Mouse (Mus musculus) fat pad, adult 2 months (tissue): ENCODE data around the gene AY358078.
"Not testable (repeated sequence)": the region's sequence is repeated elsewhere in the genome, so short reads cannot be mapped to it uniquely, and the experiment has no call there.

Source experiments
- DNase-seq: peaks from one replicate; pipeline ENCODE4 v3.0.0-alpha.2; 2011; ENCODE audit warnings: low read depth, low spot score; ENCODE audit errors: extremely low read depth

The AY358078 gene

DNA sequence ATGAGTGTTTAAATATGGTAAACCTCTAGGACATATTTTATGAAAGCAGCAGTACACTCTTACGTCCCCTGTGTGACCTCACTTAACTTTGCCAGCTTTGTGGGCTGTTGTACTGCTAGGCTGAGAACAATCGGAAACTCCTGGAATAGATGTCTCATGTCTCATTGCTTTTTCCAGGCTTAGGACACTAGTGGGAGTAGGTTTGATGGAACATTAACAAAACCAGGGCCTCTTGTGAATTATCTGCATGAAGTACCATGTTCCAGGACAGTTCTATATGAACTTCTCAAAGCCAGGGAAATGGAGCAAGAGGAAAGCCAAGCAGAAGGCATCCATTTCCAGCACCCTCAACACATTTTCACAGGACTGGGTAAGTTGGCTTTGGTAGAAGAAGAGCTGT is at the start of gene AY358078:
Gene AY358078, plus strand, starts transcription at position 301 of the 400 bp plus-strand sequence.
- no peak for DNase-seq

DNA sequence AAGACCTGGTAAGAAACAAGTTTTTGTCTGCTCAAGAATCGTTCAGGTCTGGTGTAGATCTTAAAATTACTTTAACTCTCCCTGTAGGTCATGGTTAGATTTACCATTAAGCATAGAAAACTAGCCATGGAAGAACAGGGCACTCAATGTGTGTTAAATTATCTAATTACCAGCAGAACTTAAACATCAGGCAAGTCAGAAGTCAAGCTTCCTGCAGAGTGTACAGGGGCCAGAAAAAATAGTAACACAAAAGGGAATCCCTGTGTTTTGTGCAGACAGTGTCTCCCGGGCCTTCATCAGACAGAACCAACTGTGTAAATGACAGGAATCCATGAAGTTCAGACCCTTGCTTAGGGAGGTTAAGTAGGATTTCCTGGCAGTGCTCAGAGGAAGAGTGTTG is 43.9 kb upstream of the AY358078 start:
- DNase-seq = no peak

DNA sequence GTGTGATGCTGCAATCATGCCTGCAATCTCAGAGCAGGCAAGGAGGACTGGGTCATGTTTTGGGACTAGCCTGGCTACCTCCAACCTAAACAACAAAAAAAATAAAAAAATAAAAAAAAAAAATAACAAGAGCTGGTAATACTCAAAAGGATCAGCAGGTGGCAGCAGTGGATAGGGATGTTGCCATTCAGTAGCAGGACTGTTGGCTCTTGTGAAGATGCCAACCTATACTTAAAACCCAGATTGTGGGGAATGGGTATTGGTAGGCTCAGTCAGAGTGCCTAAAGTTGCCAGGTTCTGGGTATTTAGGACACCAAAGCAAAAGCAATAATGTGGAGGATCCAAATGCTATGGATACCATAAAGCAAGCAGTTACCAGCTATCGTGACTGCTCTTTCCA is 28.5 kb upstream of the AY358078 start:
- DNase-seq = not testable (repeated sequence)

DNA sequence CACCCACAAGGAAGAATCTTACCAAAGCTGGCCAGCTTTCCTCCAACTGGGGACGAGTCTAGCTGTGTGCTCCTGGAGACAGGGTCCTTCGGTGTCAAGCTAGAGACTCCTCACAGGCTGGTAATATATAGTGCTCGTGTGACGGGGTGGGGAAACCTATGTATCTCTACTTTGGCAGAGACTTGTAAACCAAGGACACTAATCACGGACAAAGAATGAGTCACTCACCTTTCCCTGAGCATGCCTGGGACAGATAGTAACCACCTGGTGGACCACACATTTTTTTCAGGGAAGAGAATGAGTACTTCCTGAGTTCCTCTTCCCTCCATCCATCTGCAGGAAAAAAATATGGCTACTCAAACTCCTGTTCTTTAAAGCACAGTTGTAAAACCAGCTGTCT is 26.4 kb upstream of the AY358078 start, which contains the start of gene Ang4:
Gene Ang4, minus strand, starts transcription at position 101 of the 400 bp plus-strand sequence.
- DNase-seq = no peak

DNA sequence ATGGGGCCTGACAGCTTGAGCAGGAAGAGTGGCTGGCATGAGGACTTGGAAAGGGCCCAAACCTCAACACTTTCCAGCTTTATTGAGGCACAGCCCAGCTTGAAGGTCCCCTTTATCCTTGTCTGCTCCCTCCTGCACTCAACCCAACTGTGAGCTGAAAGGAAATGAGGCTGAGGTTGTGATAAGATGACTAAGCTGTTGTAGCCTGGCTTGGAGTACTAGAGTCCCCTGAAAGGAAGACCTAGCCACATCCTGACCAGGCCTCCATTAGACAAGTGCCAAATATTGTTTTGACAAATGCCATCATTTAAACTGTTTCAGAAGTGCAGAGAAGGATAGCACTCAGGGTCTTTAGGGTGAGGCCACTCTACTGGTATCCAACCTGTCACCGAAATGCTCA is 22.1 kb upstream of the AY358078 start:
- DNase-seq = no peak

DNA sequence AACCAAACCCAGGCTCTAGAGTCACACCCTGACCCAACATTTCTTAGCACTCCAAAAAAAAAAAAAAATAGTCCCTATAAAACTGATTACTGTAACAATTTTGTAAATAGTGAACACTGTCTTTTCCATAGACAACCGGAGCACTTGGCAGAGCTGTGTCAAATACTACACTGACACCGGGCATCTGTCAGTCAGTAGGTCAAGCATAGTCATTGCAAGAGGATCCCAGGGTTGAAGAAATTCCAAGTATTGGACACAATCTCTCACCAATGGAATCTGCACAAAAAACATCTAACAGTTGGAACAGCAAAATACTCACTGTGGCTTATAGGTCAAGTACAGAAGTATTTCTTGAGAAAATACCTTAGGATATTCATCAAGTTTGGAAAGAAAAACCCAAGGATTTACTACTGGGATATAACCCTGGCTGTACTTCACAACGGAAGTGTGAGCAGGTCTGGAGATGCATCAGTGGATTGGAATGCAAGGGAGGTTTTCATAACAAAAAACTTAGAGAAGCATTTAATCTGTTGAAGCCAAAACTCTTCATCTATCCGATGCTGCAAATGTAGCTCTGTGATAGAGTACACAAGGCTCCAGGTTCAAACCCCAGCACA is 20.9 kb upstream of the AY358078 start:
- no peak for DNase-seq

DNA sequence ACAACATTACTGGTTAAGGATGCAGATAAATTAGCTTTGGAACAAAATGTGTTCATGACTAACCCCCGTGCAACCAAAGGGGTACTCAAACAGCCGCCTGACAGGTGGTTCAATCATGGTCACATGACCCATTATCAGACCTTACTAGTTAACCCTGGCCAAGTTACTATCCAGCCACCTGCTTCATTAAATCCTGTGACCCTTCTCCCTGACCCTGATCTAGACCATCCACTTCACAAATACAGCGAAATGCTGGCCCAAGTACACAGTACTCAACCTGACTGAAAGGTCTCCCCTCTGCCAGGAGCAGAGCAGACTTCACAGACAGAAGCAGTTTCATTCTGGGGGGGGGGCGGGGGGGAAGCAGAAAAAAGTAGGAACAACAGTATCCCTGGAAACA is 13.5 kb upstream of the AY358078 start:
- no peak for DNase-seq

DNA sequence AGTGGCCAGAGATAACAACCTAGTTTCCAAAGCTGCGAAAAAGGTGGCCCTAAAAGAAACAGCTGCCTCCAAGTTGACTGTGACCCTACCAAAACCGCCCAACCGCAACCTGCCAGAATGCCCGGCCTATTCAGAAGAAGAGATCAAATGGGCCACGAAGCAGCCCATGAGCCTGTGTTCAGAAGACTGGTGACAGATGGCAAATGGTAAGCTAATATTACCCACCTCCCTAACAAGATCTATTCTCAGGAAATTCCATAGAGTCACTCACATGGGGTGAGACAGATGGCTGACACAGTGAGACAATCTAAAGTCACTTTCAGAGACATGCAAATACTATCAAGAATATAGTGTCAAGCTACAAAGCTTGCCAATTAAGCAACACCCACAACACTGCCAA is 12.8 kb upstream of the AY358078 start:
- DNase-seq = no peak

DNA sequence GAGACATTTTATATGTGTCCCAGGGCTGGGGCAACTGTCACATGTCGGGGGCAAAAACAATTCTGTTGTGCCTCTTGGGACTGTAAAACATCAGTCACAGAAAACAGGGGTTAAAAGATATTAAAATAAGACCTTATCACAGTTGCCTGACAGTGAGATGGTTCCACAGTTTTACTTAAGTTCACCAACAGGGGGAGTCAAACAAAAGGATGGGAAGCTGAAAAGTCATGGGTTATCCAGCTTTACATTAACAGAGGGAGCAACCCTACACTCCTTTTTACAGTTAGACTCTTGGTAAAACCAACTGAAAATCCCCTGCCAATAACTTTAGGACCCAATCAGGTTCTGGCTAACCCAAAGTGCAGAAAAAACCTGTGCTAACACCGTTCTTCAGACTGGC is 10.7 kb upstream of the AY358078 start:
- DNase-seq = no peak

DNA sequence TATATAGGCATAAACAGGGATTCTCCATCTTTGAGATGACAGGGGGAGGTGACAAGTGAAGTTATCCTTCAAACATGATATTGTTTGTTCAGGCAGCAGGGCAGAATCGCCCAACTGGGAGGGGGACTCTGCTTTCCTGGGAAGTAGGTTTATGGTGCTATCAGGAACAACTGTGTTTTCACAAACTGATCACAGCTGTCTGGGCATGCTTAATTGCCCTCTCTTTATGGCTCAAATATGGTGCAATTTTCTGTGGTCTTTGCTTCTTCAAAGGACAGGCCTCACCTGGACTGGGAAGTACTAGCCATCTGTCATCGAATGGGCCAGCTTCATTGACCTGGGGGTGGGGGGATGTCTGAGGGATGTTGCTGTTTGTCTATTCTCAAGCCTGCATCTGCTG is 5.7 kb upstream of the AY358078 start:
- DNase-seq = no peak

DNA sequence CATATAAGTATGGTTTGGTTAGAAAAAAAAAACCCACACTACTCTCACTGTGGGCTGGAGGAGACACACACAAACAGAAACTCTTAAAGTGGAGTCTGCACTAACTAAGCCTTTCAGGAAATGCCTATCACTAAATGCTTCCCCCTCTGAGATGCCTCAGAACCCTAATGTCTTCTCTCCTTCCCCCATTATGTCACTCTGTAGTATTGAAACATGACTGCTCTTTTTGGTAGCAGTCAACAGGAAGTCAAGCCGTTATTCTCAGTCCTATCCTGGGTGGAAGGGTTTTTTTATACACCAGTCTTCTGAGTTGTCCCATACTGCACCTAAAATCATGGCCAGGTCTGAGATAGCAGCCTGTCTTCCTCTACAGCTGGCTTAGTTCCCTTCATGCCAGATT is 26.8 kb downstream of the AY358078 start:
- no peak for DNase-seq

DNA sequence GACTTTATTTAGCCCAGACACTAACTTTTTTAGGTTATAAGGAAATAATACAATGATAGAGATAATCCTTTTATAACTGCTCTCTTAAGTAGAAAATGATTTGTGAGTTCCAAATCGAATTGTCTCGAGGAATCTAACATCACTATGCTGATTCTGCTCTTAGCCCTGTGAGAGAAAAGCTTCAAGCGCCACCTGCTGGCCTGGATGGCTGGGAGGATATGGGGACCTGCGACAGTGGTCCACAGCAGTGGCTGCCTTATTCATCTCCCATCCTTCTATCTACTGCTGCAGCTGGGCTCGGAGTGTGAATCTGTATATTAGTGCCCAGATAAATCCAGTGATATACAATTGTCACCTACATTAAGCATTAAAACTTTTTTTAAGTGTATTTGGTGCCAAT is 28.0 kb downstream of the AY358078 start:
- DNase-seq = not testable (repeated sequence)

DNA sequence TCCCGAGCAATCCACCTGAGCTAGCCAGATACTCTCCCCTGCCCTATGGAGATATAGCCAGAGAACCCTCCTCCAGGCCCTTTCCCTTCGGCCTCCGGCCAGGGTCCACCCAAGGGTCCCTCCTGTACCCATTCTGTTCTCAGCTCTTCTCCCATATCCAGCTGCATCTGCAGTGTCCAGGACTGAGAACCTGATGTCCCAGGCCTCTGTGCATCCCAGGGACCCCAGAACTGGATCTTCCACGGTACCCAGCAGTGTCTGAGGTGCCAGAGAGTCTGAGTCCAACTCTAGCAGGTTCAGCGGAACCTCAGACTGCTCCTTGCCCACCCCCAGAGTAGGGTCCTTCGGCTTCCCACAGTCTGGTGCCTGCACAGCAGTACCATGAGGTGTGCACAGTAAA is 29.3 kb downstream of the AY358078 start:
- DNase-seq = no peak

DNA sequence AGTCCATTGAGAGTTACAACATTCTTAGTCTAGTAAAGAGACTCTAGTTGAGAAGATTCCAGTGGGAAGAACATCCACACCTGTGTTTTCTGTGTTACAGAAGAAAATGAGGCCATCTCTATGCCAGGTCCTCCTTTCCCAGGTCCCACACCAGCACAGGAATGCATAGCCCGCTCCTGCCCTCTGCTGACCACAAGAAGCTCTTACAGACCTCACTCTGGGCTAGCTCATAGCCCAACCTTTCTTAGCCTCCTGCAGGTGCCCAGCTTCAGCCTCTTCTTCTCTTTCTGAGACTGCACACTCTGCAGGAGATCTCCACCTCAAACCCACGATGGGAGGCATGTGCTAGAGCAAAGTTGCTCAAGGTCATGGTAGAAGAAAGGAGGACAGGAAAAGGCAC is 38.6 kb downstream of the AY358078 start:
- not testable (repeated sequence) for DNase-seq

DNA sequence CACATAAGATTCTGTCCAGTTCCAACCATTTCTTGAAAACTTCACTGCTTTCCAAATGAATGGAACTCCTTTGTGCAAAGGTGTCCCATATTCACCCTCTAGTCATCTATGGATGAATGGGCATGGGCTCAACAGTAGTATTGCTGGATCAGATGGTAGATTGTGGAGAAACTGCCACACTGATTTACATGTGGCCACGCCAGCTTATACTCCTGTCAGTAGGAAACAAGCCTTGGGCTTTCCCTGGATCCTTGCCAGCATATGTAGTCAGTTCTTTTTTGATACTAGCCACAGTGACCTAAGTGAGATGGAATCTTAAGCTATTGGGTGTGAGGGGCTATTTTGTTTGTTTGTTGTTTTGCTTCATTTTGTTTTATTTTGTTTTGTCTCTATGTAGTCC is 42.4 kb downstream of the AY358078 start:
- DNase-seq = no peak

DNA sequence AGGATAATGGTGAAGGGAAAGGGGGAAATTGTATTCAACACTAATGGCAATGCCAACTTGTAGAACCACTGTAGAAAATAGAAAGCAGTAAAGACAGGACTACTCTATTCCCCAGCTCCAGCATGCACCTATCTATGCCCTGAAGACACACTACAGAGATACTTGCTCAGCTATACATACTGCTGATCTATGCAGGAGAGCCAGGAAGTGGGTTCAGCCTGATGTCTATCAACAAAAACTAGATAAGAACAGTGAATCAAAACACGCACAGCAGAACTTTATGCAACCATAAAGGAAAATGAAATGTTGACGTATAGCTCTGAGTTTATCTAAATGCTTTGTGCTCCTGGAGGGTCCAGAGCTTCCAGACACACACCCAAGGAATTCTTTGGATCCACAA is 42.9 kb downstream of the AY358078 start:
- no peak for DNase-seq

DNA sequence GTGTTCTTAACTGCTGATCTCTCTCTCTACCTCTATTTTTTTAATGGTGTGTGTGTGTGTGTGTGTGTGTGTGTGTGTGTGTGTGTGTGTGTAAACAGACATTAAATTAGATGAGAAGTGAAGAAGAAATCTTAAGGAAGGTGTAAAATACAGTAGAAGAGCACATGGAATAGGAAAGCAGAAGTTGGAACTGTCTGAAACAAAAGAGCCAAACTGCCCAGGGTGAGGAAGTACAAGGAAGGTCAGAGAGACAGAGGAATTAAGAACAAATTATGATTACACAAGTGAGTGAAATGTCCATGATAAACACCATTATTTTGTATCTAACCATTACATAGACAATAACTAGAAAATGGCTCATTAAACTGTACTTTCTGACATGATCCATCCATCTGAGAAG is 44.0 kb downstream of the AY358078 start:
- DNase-seq = no peak

DNA sequence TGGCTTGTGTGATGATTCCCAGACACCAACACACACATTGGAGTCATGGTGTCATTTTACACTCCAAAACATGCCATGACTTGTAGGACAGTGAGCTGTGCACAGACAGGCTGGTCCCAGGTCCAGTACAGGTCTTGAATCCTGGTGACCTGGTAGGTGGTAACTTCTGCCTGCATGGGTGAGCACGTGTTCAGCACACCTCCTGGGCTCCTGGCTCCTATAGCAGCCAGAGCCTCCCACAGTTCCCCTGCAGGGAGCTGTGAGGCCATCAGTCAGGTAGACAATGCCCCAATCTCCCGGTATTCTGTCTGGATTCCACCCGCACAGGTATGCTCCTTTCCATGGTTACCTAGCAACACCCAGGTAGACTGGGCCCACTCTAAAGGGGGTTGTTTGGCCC is 46.7 kb downstream of the AY358078 start:
- no peak for DNase-seq

DNA sequence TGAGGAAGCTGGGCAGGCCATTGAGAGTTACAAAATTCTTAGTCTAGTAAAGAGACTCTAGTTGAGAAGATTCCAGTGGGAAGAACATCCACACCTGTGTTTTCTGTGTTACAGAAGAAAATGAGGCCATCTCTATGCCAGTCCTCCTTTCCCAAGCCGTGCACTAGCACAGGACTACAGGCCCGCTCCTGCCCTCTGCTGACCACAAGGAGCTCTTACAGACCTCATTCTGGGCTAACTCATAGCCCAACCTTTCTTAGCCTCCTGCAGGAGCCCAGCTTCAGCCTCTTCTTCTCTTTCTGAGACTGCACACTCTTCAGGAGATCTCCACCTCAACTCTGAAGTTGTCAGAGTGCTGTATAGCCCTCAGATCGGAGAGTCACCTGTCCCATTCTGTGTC is 51.2 kb downstream of the AY358078 start:
- DNase-seq = not testable (repeated sequence)

DNA sequence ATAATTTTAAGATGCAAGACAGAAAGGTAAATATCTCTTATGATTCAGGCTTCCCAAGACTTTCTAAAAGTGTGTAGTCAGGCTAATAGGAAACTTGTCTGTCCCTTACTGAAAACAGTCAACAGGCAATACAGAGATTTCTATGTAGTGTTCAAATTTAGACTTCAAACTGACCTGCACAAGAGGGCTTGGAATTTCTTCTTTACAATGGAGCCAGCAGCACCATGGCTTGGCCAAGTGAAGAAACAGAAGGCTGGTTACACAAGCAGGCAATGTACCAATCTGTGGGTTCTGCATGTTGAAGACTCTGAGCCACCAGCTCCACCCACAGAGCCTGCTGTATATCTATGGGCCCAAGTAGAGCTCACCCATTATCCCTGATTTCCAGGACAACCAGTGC is 53.6 kb downstream of the AY358078 start, which contains the start of gene Ear6:
Gene Ear6, plus strand, starts transcription at position 301 of the 400 bp plus-strand sequence.
- DNase-seq = no peak

DNA sequence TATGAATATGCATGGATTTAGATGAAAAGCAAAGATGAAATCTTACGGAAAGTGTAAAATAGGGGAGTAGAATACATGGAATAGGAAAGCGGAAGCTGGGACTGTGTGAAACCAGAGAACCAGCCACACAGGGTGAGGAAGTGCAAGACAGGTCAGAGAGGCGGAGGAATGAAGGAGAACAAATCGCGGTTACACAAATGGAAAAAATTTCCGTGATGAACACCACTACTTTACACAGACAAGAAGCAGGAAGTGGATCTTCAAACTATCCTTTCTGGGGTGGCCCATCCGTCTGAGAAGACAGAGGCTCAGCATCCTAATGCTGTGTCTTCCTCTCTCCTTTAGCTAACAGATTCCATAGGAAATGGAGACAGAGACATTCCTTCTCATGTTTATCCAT is 55.4 kb downstream of the AY358078 start:
- not testable (repeated sequence) for DNase-seq

DNA sequence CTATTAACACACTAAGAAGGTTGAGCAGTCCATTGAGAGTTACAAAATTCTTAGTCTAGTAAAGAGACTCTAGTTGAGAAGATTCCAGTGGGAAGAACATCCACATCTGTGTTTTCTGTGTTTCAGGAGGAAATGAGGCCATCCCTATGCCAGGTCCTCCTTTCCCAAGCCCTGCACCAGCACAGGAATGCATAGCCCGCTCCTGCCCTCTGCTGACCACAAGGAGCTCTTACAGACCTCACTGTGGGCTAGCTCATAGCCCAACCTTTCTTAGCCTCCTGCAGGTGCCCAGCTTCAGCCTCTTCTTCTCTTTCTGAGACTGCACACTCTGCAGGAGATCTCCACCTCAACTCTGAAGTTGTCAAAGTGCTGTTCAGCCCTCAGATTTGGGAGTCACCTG is 63.8 kb downstream of the AY358078 start:
- not testable (repeated sequence) for DNase-seq

DNA sequence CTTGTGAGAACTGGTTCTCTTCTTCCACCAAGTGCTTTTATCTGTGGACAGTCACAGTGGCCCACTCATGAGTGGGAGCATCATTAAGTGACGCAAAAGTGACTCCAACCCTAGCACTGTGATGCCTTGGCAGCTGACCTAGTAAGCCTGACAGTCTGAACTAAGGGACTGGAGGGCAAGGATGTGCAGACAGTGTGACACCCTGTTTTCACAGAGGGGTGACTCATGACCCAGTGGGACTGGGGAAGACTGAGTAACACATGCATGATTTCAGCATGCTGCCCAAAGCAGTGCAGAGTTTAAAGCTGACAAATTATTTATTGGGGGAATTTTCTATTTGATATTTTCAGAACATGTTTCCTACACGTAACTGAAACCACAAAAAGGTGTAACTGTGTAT is 70.9 kb downstream of the AY358078 start:
- DNase-seq = no peak
